Mouse (Mus musculus): ENCODE data around the gene Dnajb6.
"Not testable (repeated sequence)": the region's sequence is repeated elsewhere in the genome, so short reads cannot be mapped to it uniquely, and the experiment has no call there.

Dnajb6 gene

GRCm38 (mm10) chr5:29772038-29772437 lies 36.5 kb downstream of the Dnajb6 start:
- no peak for DNase-seq

- peak; percentile 83 for DNase-seq
Observed at GRCm38 (mm10) chr5:29772651-29773330, 37.3 kb downstream of the Dnajb6 start.

- peak; percentile 45 for DNase-seq
Observed at GRCm38 (mm10) chr5:29773460-29774150, 38.1 kb downstream of the Dnajb6 start.

- peak; percentile 48 for DNase-seq
Observed at GRCm38 (mm10) chr5:29775437-29775836, 39.9 kb downstream of the Dnajb6 start.

- DNase-seq, result no peak
Observed at GRCm38 (mm10) chr5:29778029-29778428, 42.5 kb downstream of the Dnajb6 start.

GRCm38 (mm10) chr5:29779733-29780132 lies 44.2 kb downstream of the Dnajb6 start:
- not testable (repeated sequence) for DNase-seq

GRCm38 (mm10) chr5:29782261-29782660 lies 46.8 kb downstream of the Dnajb6 start:
- peak; percentile 40 for DNase-seq

GRCm38 (mm10) chr5:29784906-29785305 lies 49.4 kb downstream of the Dnajb6 start:
- not testable (repeated sequence) for DNase-seq

GRCm38 (mm10) chr5:29785953-29786352 lies 50.5 kb downstream of the Dnajb6 start:
- not testable (repeated sequence) for DNase-seq

GRCm38 (mm10) chr5:29794933-29795332 lies 59.4 kb downstream of the Dnajb6 start:
- not testable (repeated sequence) for DNase-seq

GRCm38 (mm10) chr5:29808940-29809339 lies 73.5 kb downstream of the Dnajb6 start:
- DNase-seq, result no peak

- not testable (repeated sequence) for DNase-seq
Observed at GRCm38 (mm10) chr5:29811377-29811921, 76.0 kb downstream of the Dnajb6 start.

- DNase-seq, result no peak
Observed at GRCm38 (mm10) chr5:29816523-29817242, 81.2 kb downstream of the Dnajb6 start.

- no peak for DNase-seq
Observed at GRCm38 (mm10) chr5:29817400-29817799, 81.9 kb downstream of the Dnajb6 start.

- DNase-seq, result no peak
Observed at GRCm38 (mm10) chr5:29818287-29818686, 82.8 kb downstream of the Dnajb6 start.

GRCm38 (mm10) chr5:29824796-29825195 lies 89.3 kb downstream of the Dnajb6 start:
- DNase-seq, result no peak

- no peak for DNase-seq
Observed at GRCm38 (mm10) chr5:29826780-29827179, 91.3 kb downstream of the Dnajb6 start.

- DNase-seq, result no peak
Observed at GRCm38 (mm10) chr5:29842444-29843166, 107.1 kb downstream of the Dnajb6 start.

- DNase-seq, result no peak
Observed at GRCm38 (mm10) chr5:29845038-29845437, 109.5 kb downstream of the Dnajb6 start.

GRCm38 (mm10) chr5:29847494-29847893 lies 112.0 kb downstream of the Dnajb6 start:
- DNase-seq, result no peak

GRCm38 (mm10) chr5:29848091-29848490 lies 112.6 kb downstream of the Dnajb6 start:
- no peak for DNase-seq

- no peak for DNase-seq
Observed at GRCm38 (mm10) chr5:29852376-29852775, 116.9 kb downstream of the Dnajb6 start.

- no peak for DNase-seq
Observed at GRCm38 (mm10) chr5:29853035-29853434, 117.5 kb downstream of the Dnajb6 start.
